Comparison of ENCODE assay signal across 17 mouse cellular contexts in the genomic region with DNA sequence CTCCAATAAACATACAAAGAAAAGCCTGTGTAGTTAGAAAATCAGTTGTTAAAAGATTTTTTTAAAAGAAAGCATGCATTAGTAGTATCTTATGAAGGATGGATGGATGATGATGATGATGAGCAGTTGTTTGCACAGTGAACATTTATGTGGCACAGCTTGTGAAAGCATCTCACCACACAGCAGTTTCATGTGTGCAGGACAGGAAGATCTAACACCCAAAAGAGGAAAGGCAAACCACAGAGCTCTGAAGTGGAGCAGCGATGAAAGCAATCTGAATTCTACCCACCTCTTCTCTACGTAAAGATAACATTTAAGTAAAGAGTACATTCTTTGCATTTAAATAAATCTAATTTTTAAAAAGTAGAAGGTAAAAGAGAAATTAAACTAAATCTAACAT.
"Had no signal": no experiment of that assay in that cellular context is flagged by ENCODE, and none has a peak within 500 bp of the region (broad histone marks: within the 10 kb centered on the region; RNA-seq: fewer than 3 reads in every experiment).

No protein-coding gene starts in this region.

- H3K36me3 ChIP-seq: liver, embryonic 15.5 days; lung, embryonic 15.5 days; midbrain, embryonic 13.5 days; midbrain, embryonic 15.5 days; neural tube, embryonic 13.5 days; neural tube, embryonic 15.5 days; stomach, embryonic 15.5 days had no signal

- DNase-seq: liver, postnatal 0 days; lung, adult 2 months; lung, postnatal 14 days; lung, postnatal 36 days; right cerebral cortex, postnatal 14 days; thymus, postnatal 14 days; thymus, postnatal 36 days had no signal

- H3K27me3 ChIP-seq: liver, embryonic 15.5 days; lung, embryonic 15.5 days; midbrain, embryonic 13.5 days; midbrain, embryonic 15.5 days; neural tube, embryonic 13.5 days; neural tube, embryonic 15.5 days; stomach, embryonic 15.5 days had no signal

- H3K4me1 ChIP-seq: liver, embryonic 15.5 days; lung, embryonic 15.5 days; midbrain, embryonic 13.5 days; midbrain, embryonic 15.5 days; neural tube, embryonic 13.5 days; neural tube, embryonic 15.5 days; stomach, embryonic 15.5 days had no signal

- ATAC-seq: liver, postnatal 0 days; lung, postnatal 0 days; midbrain, embryonic 13.5 days; midbrain, embryonic 15.5 days had no signal

- H3K27ac ChIP-seq: liver, embryonic 15.5 days; lung, embryonic 15.5 days; macrophage; midbrain, embryonic 13.5 days; midbrain, embryonic 15.5 days; neural tube, embryonic 13.5 days; neural tube, embryonic 15.5 days; stomach, embryonic 15.5 days; stomach, postnatal 0 days had no signal

- H3K4me3 ChIP-seq: liver, embryonic 15.5 days; lung, embryonic 15.5 days; midbrain, embryonic 13.5 days; midbrain, embryonic 15.5 days; neural tube, embryonic 13.5 days; neural tube, embryonic 15.5 days; stomach, embryonic 15.5 days had no signal
